Mouse (Mus musculus): ENCODE data around the gene Glis3.

Gene Glis3

GRCm38 (mm10) chr19:28679776-28680391, at the start of gene Glis3:
TSS of gene Glis3 (minus strand) at chr19:28680077.
- DNase-seq (ENCODE audit: low read depth, low spot score) = peak; percentile 29

GRCm38 (mm10) chr19:28726161-28726880, 46.4 kb upstream of the Glis3 start:
- peak; percentile 43 for DNase-seq (ENCODE audit: low read depth, low spot score)

DNA sequence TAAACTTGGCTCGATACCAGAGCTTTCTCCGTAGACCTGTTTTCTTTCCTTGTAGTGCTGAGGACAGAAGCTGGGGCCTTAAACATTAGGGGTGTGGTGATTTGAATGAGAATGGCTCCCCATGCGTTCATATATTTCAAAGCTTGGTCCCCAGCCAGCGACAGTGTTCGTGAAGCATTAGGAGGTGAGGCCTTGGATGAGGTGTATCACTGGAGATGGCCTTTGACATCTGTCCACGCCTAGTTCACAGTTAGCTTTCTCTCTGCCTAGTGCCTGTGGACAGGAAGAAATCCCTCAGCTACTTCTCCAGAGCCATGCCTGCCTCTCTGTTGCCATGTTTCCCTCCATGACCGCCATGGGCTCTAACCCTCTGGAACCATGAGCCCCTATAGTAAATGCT, 44.8 kb upstream of the Glis3 start:
- DNase-seq (ENCODE audit: low read depth, low spot score) = no peak

- no peak for DNase-seq (ENCODE audit: low read depth, low spot score)
Measured at GRCm38 (mm10) chr19:28722626-28723025, 42.7 kb upstream of the Glis3 start.

DNA sequence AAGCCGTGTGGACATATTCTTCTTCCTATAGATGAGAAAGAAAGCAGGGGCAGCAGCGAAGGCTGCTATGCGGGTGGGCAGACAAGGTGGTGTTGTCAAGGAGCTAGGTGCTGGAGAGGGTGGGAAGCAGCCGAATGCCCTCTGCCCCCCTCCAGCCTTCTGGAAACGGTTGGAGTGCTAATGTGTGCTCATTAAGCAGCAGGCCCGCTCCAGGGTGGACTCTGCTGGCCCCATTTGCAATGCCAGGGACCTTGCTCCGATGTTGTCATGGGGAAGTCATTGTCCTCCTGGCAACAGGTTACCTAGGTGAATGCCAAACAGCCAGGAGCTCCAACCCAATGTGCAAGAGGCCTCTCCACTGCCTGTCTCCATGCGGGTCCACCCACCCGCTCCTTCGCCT, 42.0 kb upstream of the Glis3 start:
- no peak for DNase-seq (ENCODE audit: low read depth, low spot score)

DNA sequence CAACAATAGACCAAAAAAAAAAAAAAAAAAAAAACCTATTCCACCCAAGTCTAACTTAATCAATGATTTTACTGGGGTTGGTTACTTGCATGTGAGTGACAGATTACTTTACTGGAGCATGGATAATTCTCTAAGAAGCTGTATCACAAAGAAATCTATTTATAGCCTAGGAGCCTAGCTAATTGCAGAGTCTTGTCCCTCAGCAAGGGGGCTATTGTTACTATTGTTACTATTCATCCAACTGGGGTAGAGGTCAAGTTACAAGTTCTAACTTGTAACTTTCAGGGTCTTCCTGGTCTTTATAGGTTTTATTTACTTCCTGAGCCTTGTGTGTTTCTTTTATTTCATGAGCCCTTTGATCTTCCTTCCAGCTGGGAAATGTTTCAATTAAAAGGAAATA, 40.1 kb upstream of the Glis3 start:
- DNase-seq (ENCODE audit: low read depth, low spot score) = no peak

DNA sequence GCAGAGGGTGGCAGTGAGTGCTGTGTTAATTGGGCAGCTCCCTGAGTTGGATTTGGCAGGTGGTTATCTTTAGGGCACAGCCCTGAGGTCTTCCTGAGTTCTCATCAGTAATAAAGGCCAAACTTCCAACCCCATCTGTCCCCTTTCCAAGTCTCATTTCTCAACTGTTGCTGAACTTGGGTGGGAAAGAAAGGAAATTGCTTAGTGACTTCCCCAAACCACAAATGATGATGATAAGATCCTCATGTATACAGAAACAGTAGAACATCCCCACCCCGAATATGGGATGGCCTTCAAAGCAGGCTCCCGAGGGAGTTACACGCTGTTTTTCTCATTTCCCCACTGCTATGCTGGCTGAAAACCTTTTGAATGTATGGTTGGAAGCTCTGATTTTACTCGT, 34.8 kb upstream of the Glis3 start:
- DNase-seq (ENCODE audit: low read depth, low spot score) = no peak

- no peak for DNase-seq (ENCODE audit: low read depth, low spot score)
Measured at GRCm38 (mm10) chr19:28697718-28698117, 17.8 kb upstream of the Glis3 start.

GRCm38 (mm10) chr19:28686398-28686797, 6.5 kb upstream of the Glis3 start:
- DNase-seq (ENCODE audit: low read depth, low spot score) = no peak

GRCm38 (mm10) chr19:28685484-28685883, 5.6 kb upstream of the Glis3 start:
- no peak for DNase-seq (ENCODE audit: low read depth, low spot score)

DNA sequence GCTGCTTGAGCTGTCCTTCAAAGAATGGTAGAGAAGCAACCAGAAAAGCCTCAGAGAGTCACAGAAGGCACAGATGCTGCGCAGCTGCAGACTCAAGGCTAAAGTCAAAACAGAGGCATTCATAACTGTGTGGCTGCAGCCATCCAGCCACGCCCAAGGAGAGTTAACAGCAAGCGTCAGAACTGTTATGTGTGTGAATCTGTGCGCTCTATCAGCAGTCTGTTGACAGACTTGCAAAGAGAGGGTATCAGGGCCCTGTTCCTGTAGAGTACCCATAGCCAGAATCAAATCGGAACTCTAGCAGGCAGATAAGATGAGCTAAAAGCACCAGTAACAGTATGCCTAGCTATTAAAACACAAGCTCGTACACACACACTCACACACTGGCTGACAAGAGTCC, 4.5 kb upstream of the Glis3 start:
- no peak for DNase-seq (ENCODE audit: low read depth, low spot score)

DNA sequence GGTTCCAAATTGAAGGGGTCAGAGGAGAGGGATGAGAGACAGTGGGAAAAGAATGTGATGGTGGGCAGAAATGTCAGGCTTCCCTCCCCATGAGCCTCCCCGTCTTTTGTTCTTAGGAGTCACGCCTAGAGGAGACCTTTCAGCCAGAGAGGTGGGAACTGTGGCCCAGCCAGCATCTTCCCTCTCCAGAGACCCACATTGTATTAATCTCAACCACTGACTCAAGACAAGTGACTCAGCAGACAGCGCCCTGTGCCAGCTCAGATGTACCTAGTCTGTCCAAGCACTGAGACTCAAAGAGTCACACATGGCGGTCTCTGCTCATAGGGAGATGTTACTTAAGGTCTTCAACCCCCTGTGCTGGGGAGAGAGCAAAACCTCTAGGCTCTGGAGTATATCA, 3.5 kb upstream of the Glis3 start:
- no peak for DNase-seq (ENCODE audit: low read depth, low spot score)

- DNase-seq (ENCODE audit: low read depth, low spot score) = no peak
Measured at GRCm38 (mm10) chr19:28679291-28679775, 544 bp downstream of the Glis3 start.

DNA sequence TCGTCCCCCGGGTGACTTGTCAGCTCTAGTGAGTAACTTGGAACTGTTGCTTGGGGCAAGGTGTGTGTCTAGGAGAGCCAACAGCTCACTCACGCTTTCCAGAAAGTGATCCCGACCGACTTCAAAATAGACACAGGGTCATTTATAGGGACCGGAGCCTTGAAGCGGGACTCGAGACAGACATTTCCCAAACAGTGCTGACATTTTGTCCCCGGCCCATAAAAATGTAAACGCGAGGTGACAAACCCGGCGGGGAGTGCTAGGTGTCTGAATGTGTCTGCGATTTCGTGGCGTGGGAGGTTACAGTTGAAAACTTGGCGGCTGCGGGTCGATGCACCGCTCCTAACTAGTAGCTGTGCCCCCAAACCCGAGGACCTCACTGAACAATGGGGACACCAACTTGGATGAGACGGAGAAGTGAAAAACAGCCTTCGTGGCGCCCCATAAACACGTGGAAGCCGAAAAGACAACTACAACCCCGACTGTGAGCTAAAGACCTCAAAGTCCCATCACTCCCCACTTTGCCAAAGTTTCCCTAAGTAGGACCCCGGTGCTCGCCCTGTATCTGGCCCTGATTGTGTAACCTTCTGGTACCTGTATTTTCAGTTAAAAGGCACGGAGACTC, 1.1 kb downstream of the Glis3 start:
- DNase-seq (ENCODE audit: low read depth, low spot score) = no peak

DNA sequence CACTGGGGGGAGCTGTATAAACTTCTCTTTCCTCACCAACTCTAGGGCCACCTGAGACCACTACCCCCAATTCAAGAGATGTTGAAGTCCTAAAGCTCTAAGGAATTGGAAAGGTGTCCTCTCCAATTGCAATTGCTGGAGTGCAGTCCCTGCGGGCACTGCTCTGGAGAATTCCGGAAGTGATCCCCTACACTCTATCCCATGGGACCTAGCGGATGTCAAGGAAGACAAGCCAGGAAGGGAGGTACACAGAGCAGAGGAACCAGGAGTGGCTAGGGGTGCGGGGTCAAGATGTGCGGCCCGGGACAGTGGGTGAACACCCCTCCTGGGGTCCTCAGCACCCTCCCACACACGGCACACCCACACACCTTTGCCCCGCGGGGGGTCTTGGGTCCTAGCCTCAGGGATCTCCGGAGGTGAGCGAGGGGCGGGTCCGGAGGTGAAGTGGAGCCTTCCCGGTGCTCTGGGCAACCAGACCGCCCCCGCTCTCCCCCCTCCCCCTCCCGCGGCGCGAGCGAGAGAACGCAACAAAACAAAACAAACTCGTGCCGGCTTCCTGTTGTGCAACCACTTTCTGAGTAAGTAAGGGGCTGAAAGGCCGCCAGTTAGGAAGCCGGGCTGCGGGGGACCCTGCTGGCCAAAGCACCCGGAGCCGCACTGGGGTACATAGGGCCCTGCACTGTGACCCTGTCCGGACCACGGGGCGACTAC, 2.0 kb downstream of the Glis3 start:
- no peak for DNase-seq (ENCODE audit: low read depth, low spot score)

GRCm38 (mm10) chr19:28677045-28677727, 2.7 kb downstream of the Glis3 start:
- no peak for DNase-seq (ENCODE audit: low read depth, low spot score)

- no peak for DNase-seq (ENCODE audit: low read depth, low spot score)
Measured at GRCm38 (mm10) chr19:28663781-28664180, 16.1 kb downstream of the Glis3 start.

DNA sequence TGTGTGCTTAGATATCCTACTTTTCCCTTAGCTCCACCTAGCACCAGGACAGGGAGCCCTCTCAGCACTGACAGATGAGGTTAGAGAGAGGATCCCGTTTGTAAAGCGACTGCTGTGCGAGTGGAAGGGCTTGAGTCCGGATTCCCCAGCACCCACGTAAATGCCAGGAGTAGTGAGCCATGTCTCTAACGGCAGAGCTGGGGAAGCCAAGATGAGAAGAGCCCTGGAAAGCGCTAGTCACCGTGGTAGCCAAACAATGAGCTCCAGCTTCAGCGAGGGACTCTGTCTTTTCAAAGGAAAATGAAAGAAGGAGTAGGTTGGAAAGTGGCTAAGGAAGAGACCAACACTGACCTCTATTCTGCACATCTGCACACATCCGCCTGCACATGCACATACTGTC, 16.7 kb downstream of the Glis3 start:
- no peak for DNase-seq (ENCODE audit: low read depth, low spot score)

GRCm38 (mm10) chr19:28662474-28662873, 17.4 kb downstream of the Glis3 start:
- DNase-seq (ENCODE audit: low read depth, low spot score) = no peak

DNA sequence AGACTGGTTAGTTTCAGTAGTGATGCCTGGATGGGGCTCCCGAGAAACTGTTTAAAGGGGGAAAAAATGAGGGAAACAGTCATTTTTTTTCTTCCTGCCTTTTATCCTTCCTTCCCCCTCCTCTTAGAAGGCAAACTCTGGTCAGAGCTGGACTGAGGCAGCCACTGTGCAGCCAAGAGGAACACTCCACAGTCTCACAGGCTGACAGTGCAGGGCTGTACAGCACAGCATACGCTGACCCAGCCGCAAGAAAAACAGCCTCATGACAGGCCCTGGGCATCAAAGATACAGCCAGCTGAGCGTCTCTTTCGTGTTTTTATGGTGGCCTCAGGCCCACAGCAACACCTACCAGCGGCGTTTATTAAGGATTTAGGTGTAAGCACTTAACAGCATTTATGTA, 19.0 kb downstream of the Glis3 start:
- no peak for DNase-seq (ENCODE audit: low read depth, low spot score)

GRCm38 (mm10) chr19:28657686-28658195, 22.1 kb downstream of the Glis3 start:
- no peak for DNase-seq (ENCODE audit: low read depth, low spot score)

Measured in retina, postnatal 7 days (tissue).